ENCODE assay signal across 27 mouse cellular contexts in the genomic region with DNA sequence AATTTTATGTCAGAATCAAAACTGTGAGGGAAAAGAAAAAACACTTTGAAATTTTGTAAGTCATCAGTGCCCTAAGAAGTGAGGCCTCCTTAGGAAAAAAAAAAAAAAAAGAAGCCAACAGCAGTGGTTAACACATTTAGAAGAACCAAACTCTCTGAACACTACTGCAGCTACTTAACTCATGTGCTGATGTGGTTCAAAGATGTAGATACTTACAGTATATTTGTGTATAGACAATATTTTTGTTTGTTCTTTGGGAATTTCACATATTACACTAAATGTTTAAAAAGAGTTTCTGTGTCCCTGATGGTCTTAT. TPM values are rescaled to one million over a fixed set of nuclear protein-coding genes. Genes with fewer than 3 reads are reported as not detected.
DNase-seq lines count a peak whose midpoint lies in the region; ATAC-seq and TF ChIP-seq lines count a peak whose summit lies in the region.
"Had no signal": no experiment of that assay in that cellular context is flagged by ENCODE, and none has a peak within 500 bp of the region (broad histone marks: within the 10 kb centered on the region; RNA-seq: fewer than 3 reads in every experiment).

No protein-coding gene starts in this region.

- TF ChIP-seq POLR2A in testis, adult 2 months (IDR thresholded peaks at IDR 0.05; ENCODE audit: control insufficient read depth, low read depth, low read length), result no peak

- peak overlapping the region; percentile 5; the same call in 1 of the 2 replicates for H3K9ac ChIP-seq in liver, embryonic 11.5 days (ENCODE audit: low read depth, low read length)
- peak overlapping the region; percentile 63 for H3K9ac ChIP-seq in liver, embryonic 14.5 days (replicated peaks)
- H3K9ac ChIP-seq: forebrain, postnatal 0 days; heart, embryonic 15.5 days; hindbrain, embryonic 13.5 days; neural tube, embryonic 12.5 days had no signal

- no peak for ATAC-seq in liver, embryonic 11.5 days (replicated peaks; ENCODE audit: low FRiP score)
- no peak for ATAC-seq in liver, embryonic 14.5 days (ENCODE audit: insufficient read depth)
- ATAC-seq in cerebellum, adult (ENCODE audit: insufficient number of reproducible peaks, low FRiP score, low TSS enrichment), result no peak
- no peak for ATAC-seq in CD4-positive, CD25-positive, alpha-beta regulatory T cell, adult 4 months
- ATAC-seq: activated CD4-positive, CD25-positive, alpha-beta regulatory T cell, adult 4 months; forebrain, postnatal 0 days; inflammation-experienced regulatory T-cells, adult 6 months had no signal

- TF ChIP-seq EP300 in liver, embryonic 14.5 days (IDR thresholded peaks at IDR 0.05; ENCODE audit: low read depth), result no peak

- no peaks in the 10 kb centered on the region for H3K36me3 ChIP-seq in liver, embryonic 11.5 days (ENCODE audit: control insufficient read depth, insufficient read depth, low read length)
- H3K36me3 ChIP-seq in testis, adult 2 months (ENCODE audit: control insufficient read depth, insufficient read depth, low read length), result no peaks in the 10 kb centered on the region
- no peaks in the 10 kb centered on the region for H3K36me3 ChIP-seq in liver, embryonic 14.5 days (replicated peaks; ENCODE audit: control insufficient read depth, insufficient read depth, low read depth)
- H3K36me3 ChIP-seq: forebrain, embryonic 10.5 days; G1E; heart, embryonic 15.5 days; hindbrain, embryonic 13.5 days; neural tube, embryonic 12.5 days had no signal

- no peak overlapping the region for H3K4me3 ChIP-seq in liver, embryonic 11.5 days (ENCODE audit: low read depth, low read length)
- H3K4me3 ChIP-seq in testis, adult 2 months (ENCODE audit: control insufficient read depth, low read depth, low read length), result no peak overlapping the region
- H3K4me3 ChIP-seq in liver, embryonic 14.5 days (ENCODE audit: insufficient read depth in 1 of 2, low read depth in 2 of 2, low read length in 2 of 2), result no peak overlapping the region
- H3K4me3 ChIP-seq: forebrain, embryonic 10.5 days; heart, embryonic 15.5 days; hindbrain, embryonic 13.5 days; left cerebral cortex, adult 2 months; megakaryocyte, embryonic 14.5 days; neural tube, embryonic 12.5 days had no signal

- H3K4me2 ChIP-seq in liver, embryonic 11.5 days, result peak overlapping the region; percentile 54
- peak overlapping the region; percentile 72 for H3K4me2 ChIP-seq in liver, embryonic 14.5 days (ENCODE audit: low read depth)
- H3K4me2 ChIP-seq: heart, embryonic 15.5 days; hindbrain, embryonic 13.5 days; neural tube, embryonic 12.5 days had no signal

- H3K27ac ChIP-seq in liver, embryonic 11.5 days (ENCODE audit: low read depth, low read length), result peak overlapping the region; percentile 90
- peak overlapping the region; percentile 42; the same call in 1 of the 2 replicates for H3K27ac ChIP-seq in testis, adult 2 months (ENCODE audit: control insufficient read depth, insufficient read depth, low read depth, low read length)
- H3K27ac ChIP-seq in liver, embryonic 14.5 days, result peak overlapping the region; percentile 99
- H3K27ac ChIP-seq: forebrain, embryonic 10.5 days; heart, embryonic 15.5 days; hindbrain, embryonic 13.5 days; left cerebral cortex, adult 2 months; neural tube, embryonic 12.5 days had no signal

- H3K27me3 ChIP-seq in liver, embryonic 11.5 days (replicated peaks; ENCODE audit: control insufficient read depth, insufficient read depth, low read length), result no peaks in the 10 kb centered on the region
- no peaks in the 10 kb centered on the region for H3K27me3 ChIP-seq in testis, adult 2 months (ENCODE audit: control insufficient read depth, insufficient read depth, low read length)
- H3K27me3 ChIP-seq in liver, embryonic 14.5 days (ENCODE audit: control insufficient read depth, insufficient read depth, low read length), result no peaks in the 10 kb centered on the region
- H3K27me3 ChIP-seq: heart, embryonic 15.5 days; hindbrain, embryonic 13.5 days; megakaryocyte, embryonic 14.5 days; neural tube, embryonic 12.5 days had no signal

- peaks cover 24% of the 10 kb centered on the region for H3K4me1 ChIP-seq in liver, embryonic 11.5 days (replicated peaks; ENCODE audit: control insufficient read depth, insufficient read depth, low read length)
- H3K4me1 ChIP-seq in testis, adult 2 months (ENCODE audit: control insufficient read depth, insufficient read depth, low read length), result peaks cover 2% of the 10 kb centered on the region; the same call in 1 of the 2 replicates
- H3K4me1 ChIP-seq in liver, embryonic 14.5 days (replicated peaks; ENCODE audit: control insufficient read depth in 2 of 2, insufficient read depth in 2 of 2, low read length in 1 of 2), result peaks cover 67 to 73% of the 10 kb centered on the region in 2 experiments
- H3K4me1 ChIP-seq: forebrain, embryonic 10.5 days; hindbrain, embryonic 13.5 days; neural tube, embryonic 12.5 days had no signal

- DNase-seq in liver, embryonic 11.5 days (ENCODE audit: low spot score), result no peak
- no peak for DNase-seq in liver
- no peak for DNase-seq in testis, postnatal 14 days (ENCODE audit: low spot score)
- DNase-seq in liver, embryonic 14.5 days (ENCODE audit: low read depth in 3 of 3, low spot score in 3 of 3), result no peak
- DNase-seq in neural tube, embryonic 10.5 days (ENCODE audit: extremely low spot score, low spot score), result no peak
- DNase-seq: adrenal gland, adult 8-10 months; cerebellum, adult 2 months; cerebellum, postnatal 25 days; forebrain, postnatal 0 days; gastrocnemius, postnatal 36 days; heart, postnatal 36 days; kidney, adult 18-20 months; kidney, postnatal 10 days; midbrain, embryonic 14.5 days; right cerebral cortex, postnatal 14 days had no signal

- no peak for TF ChIP-seq CTCF in testis, adult 2 months (IDR thresholded peaks at IDR 0.05; ENCODE audit: control insufficient read depth, insufficient read depth, insufficient replicate concordance, low read depth, low read length)
- TF ChIP-seq CTCF in liver, embryonic 14.5 days (IDR thresholded peaks at IDR 0.05; ENCODE audit: low read depth), result no peak

- no peaks in the 10 kb centered on the region for H3K9me3 ChIP-seq in liver, embryonic 11.5 days (ENCODE audit: control insufficient read depth, low read length)
- no peaks in the 10 kb centered on the region for H3K9me3 ChIP-seq in liver, embryonic 14.5 days (ENCODE audit: control insufficient read depth, low read length)
- H3K9me3 ChIP-seq: forebrain, embryonic 10.5 days; G1E; heart, embryonic 15.5 days; hindbrain, embryonic 13.5 days; megakaryocyte, embryonic 14.5 days; neural tube, embryonic 12.5 days had no signal

RNA-seq across cellular contexts. Expression of gene Dennd4a, which starts 17.9 kb away (rescaled TPM):
- 19.1 and 22.6 TPM in 2 replicates for polyA plus RNA-seq in liver, embryonic 11.5 days (2014; fragmentation: Nextera tagmentation; extraction: Ambion mirVana)
- 7.0 and 8.3 TPM in 2 replicates for polyA plus RNA-seq in testis, adult 2 months (2012; rRNA removed)
- 29.0 and 36.1 TPM in 2 replicates for polyA plus RNA-seq in liver, embryonic 14.5 days (2012; rRNA removed)
- 29.3 and 32.5 TPM in 2 replicates for polyA plus RNA-seq in liver, embryonic 14.5 days (2014; fragmentation: Nextera tagmentation; extraction: Ambion mirVana)
- polyA plus RNA-seq in CD4-positive, CD25-positive, alpha-beta regulatory T cell, adult 4 months (2017; shearing (Covaris generic)), result 10 to 100 TPM; 22.1 to 25.3 TPM

RNA-seq across cellular contexts. Expression of gene Rab11a, which starts 55.7 kb away (rescaled TPM):
- polyA plus RNA-seq in liver, embryonic 11.5 days (2014; fragmentation: Nextera tagmentation; extraction: Ambion mirVana), result 341 TPM in 2 replicates
- 113 and 127 TPM in 2 replicates for polyA plus RNA-seq in testis, adult 2 months (2012; rRNA removed)
- 37.0 and 89.6 TPM in 2 replicates for polyA plus RNA-seq in liver, embryonic 14.5 days (2012; rRNA removed)
- 233 and 243 TPM in 2 replicates for polyA plus RNA-seq in liver, embryonic 14.5 days (2014; fragmentation: Nextera tagmentation; extraction: Ambion mirVana)
- 100 to 1,000 TPM; 166 to 218 TPM for polyA plus RNA-seq in CD4-positive, CD25-positive, alpha-beta regulatory T cell, adult 4 months (2017; shearing (Covaris generic))

Comparison
In these comparisons a context has a peak if more than half of its experiments do, and no peak if none do; other contexts are left out.
1. H3K27ac ChIP-seq: peak in every context shown above with its lines; median percentile 99 in liver, embryonic 14.5 days; 90 in liver, embryonic 11.5 days; 42 in testis, adult 2 months.